In genomic region chr7:30958109-30958865, GRCm38 (mm10) we compare ENCODE assay signal across 7 mouse cellular contexts. TPM values are rescaled to one million over a fixed set of nuclear protein-coding genes. Genes with fewer than 3 reads are reported as not detected.
A peak's percentile ranks its signal among the peaks of the same experiment; 100 is the strongest.
DNase-seq lines count a peak whose midpoint lies in the region; ATAC-seq and TF ChIP-seq lines count a peak whose summit lies in the region.

No protein-coding gene starts in this region.

- 0 out of 2 replicates have a peak overlapping the region, but pooled peaks have one; percentile 100 for H3K27ac ChIP-seq in spleen, adult 2 months (ENCODE audit: insufficient read depth, low read length)
- H3K27ac ChIP-seq in embryonic facial prominence, embryonic 13.5 days = peak overlapping the region; percentile 98
- H3K27ac ChIP-seq in intestine, postnatal 0 days (ENCODE audit: low read depth, low read length) = 0 out of 2 replicates have a peak overlapping the region, but pooled peaks have one; percentile 7

- peaks cover 8% of the 10 kb centered on the region for H3K79me2 ChIP-seq in myocyte (ENCODE audit: control insufficient read depth, insufficient read depth)

- peaks cover 16% of the 10 kb centered on the region for H3K36me3 ChIP-seq in spleen, adult 2 months (ENCODE audit: control insufficient read depth, insufficient read depth, low read length)
- peaks cover 35% of the 10 kb centered on the region for H3K36me3 ChIP-seq in embryonic facial prominence, embryonic 13.5 days
- H3K36me3 ChIP-seq in intestine, postnatal 0 days (ENCODE audit: control insufficient read depth, insufficient read depth) = peaks cover 46% of the 10 kb centered on the region
- H3K36me3 ChIP-seq in myocyte (ENCODE audit: control insufficient read depth, insufficient read depth) = no peaks in the 10 kb centered on the region

- H3K9ac ChIP-seq in embryonic facial prominence, embryonic 13.5 days = peak overlapping the region; percentile 99
- H3K9ac ChIP-seq in intestine, postnatal 0 days (ENCODE audit: low read depth, low read length) = peak overlapping the region; percentile 100

- no peak for TF ChIP-seq POLR2A in spleen, adult 2 months (IDR thresholded peaks at IDR 0.05; ENCODE audit: low read depth, low read length)
- TF ChIP-seq POLR2A in myocyte (IDR thresholded peaks at IDR 0.05; ENCODE audit: insufficient read length, low read depth) = no peak

- no peak for ATAC-seq in embryonic facial prominence, embryonic 13.5 days (ENCODE audit: insufficient number of reproducible peaks, insufficient read depth, low FRiP score, low TSS enrichment, low read depth)
- no peak for ATAC-seq in intestine, postnatal 0 days

- no peak for DNase-seq in spleen, adult 2 months (ENCODE audit: low read depth in 1 of 2, low spot score in 2 of 2)
- DNase-seq in spleen, postnatal 10 days (ENCODE audit: low spot score in 2 of 2) = no peak
- no peak for DNase-seq in layer of hippocampus, adult 8-10 months (ENCODE audit: low spot score in 2 of 2)
- DNase-seq in left cerebral cortex, postnatal 25 days (ENCODE audit: low spot score in 2 of 2) = no peak

- TF ChIP-seq CTCF in spleen, adult 2 months (IDR thresholded peaks at IDR 0.05; ENCODE audit: extremely low read depth, insufficient read depth, insufficient read length, insufficient replicate concordance) = no peak
- TF ChIP-seq CTCF in intestine, postnatal 0 days (IDR thresholded peaks at IDR 0.05; ENCODE audit: low read depth) = no peak

- no peak overlapping the region for H3ac ChIP-seq in myocyte (ENCODE audit: control insufficient read depth, insufficient read length)

- 89% methylated on average over 28 of the region's 28 CpGs for WGBS in spleen, adult 2 months
- WGBS in embryonic facial prominence, embryonic 13.5 days = 67% methylated on average over 28 of the region's 28 CpGs
- 64% methylated on average over 28 of the region's 28 CpGs for WGBS in intestine, postnatal 0 days

- peak overlapping the region; percentile 98; the same call in 1 of the 2 replicates for H3K4me3 ChIP-seq in spleen, adult 2 months (ENCODE audit: extremely low read depth, insufficient read depth, insufficient read length)
- H3K4me3 ChIP-seq in embryonic facial prominence, embryonic 13.5 days = peak overlapping the region; percentile 91
- peak overlapping the region; percentile 92 for H3K4me3 ChIP-seq in intestine, postnatal 0 days (ENCODE audit: low read depth, low read length)
- H3K4me3 ChIP-seq in myocyte = peak overlapping the region; percentile 32

- H3K4me1 ChIP-seq in spleen, adult 2 months (ENCODE audit: control insufficient read depth, insufficient read depth, insufficient read length) = peaks cover 9% of the 10 kb centered on the region
- H3K4me1 ChIP-seq in embryonic facial prominence, embryonic 13.5 days = peaks cover 23% of the 10 kb centered on the region
- H3K4me1 ChIP-seq in intestine, postnatal 0 days (replicated peaks; ENCODE audit: control insufficient read depth, insufficient read depth, low read length) = peaks cover 4% of the 10 kb centered on the region; the same call in 1 of the 2 replicates

- H3K9me3 ChIP-seq in embryonic facial prominence, embryonic 13.5 days = no peaks in the 10 kb centered on the region
- H3K9me3 ChIP-seq in intestine, postnatal 0 days (ENCODE audit: control insufficient read depth) = no peaks in the 10 kb centered on the region

- peak overlapping the region; percentile 71 for H3K4me2 ChIP-seq in embryonic facial prominence, embryonic 13.5 days
- H3K4me2 ChIP-seq in intestine, postnatal 0 days (replicated peaks; ENCODE audit: low read depth) = peak overlapping the region; percentile 92
- H3K4me2 ChIP-seq in myocyte (ENCODE audit: low read depth) = peak overlapping the region; percentile 82

- intact Hi-C loops in left cerebral cortex, postnatal 25 days (cut with DNase I) = loop anchor here (5.0 kb wide), 1 partner anchor 139 kb away; no protein-coding TSS in a partner anchor

- no peaks in the 10 kb centered on the region for H3K27me3 ChIP-seq in spleen, adult 2 months (ENCODE audit: control insufficient read depth, insufficient read depth, low read length)
- H3K27me3 ChIP-seq in embryonic facial prominence, embryonic 13.5 days = no peaks in the 10 kb centered on the region
- no peaks in the 10 kb centered on the region for H3K27me3 ChIP-seq in intestine, postnatal 0 days (replicated peaks; ENCODE audit: control insufficient read depth, insufficient read depth, low read length)
- H3K27me3 ChIP-seq in myocyte (ENCODE audit: control insufficient read depth, insufficient read depth, insufficient read length) = no peaks in the 10 kb centered on the region

TF ChIP-seq in myocyte, 11 proteins besides CTCF, POLR2A, EP300 and RAD21:
- TF ChIP-seq MYOD1 (IDR thresholded peaks at IDR 0.05; ENCODE audit: control insufficient read depth in 1 of 3, insufficient read length in 2 of 3, low read depth in 2 of 3) = no peak
- no peak for TF ChIP-seq CEBPB (IDR thresholded peaks at IDR 0.05; ENCODE audit: insufficient read depth, poor library complexity, severe bottlenecking)
- TF ChIP-seq USF1 (IDR thresholded peaks at IDR 0.05; ENCODE audit: low read depth) = no peak
- TF ChIP-seq MAX (IDR thresholded peaks at IDR 0.05; ENCODE audit: low read depth) = no peak
- no peak for TF ChIP-seq TCF3 (IDR thresholded peaks at IDR 0.05; ENCODE audit: insufficient read length, low read depth)
- no peak for TF ChIP-seq SRF (IDR thresholded peaks at IDR 0.05; ENCODE audit: control insufficient read depth, insufficient read length, low read depth)
- no peak for TF ChIP-seq POLR2AphosphoS2 (IDR thresholded peaks at IDR 0.05; ENCODE audit: insufficient read length, low read depth)
- TF ChIP-seq MYOG (IDR thresholded peaks at IDR 0.05; ENCODE audit: control insufficient read depth in 1 of 3, insufficient read depth in 1 of 3, insufficient read length in 2 of 3, low read depth in 2 of 3) = no peak
- TF ChIP-seq REST (IDR thresholded peaks at IDR 0.05; ENCODE audit: insufficient read depth, insufficient read length) = no peak
- no peak for TF ChIP-seq E2F4 (IDR thresholded peaks at IDR 0.05; ENCODE audit: insufficient read depth)
- no peak for TF ChIP-seq TCF12 (IDR thresholded peaks at IDR 0.05; ENCODE audit: insufficient read depth, poor library complexity, severe bottlenecking)

RNA-seq across cellular contexts. Expression of gene Usf2, which starts 1.7 kb away (rescaled TPM):
- 151 and 196 TPM in 2 replicates for polyA plus RNA-seq in spleen, adult 2 months (2012; rRNA removed)
- 21.9 and 25.0 TPM in 2 replicates for polyA plus RNA-seq in embryonic facial prominence, embryonic 13.5 days (2015; fragmentation: Nextera tagmentation; extraction: Ambion mirVana)
- 13.3 and 15.0 TPM in 2 replicates for polyA plus RNA-seq in intestine, postnatal 0 days (2015; fragmentation: Nextera tagmentation; extraction: Ambion mirVana)
- 88.6 TPM for polyA plus RNA-seq in myocyte (2012; fragmentation: generic; extraction: Trizol)
- 100 to 1,000 TPM; 118 to 123 (median 120) TPM for total RNA-seq in layer of hippocampus, adult 8-10 months (2022)
- 100 to 1,000 TPM; 139 to 144 TPM for total RNA-seq in left cerebral cortex, postnatal 25 days (2021)

RNA-seq across cellular contexts. Expression of gene Hamp, which starts 14.5 kb away (rescaled TPM):
- 0.82 TPM in 1 of 2 replicates, not detected in the other for polyA plus RNA-seq in spleen, adult 2 months (2012; rRNA removed)
- polyA plus RNA-seq in embryonic facial prominence, embryonic 13.5 days (2015; fragmentation: Nextera tagmentation; extraction: Ambion mirVana) = not detected in 2 replicates
- polyA plus RNA-seq in intestine, postnatal 0 days (2015; fragmentation: Nextera tagmentation; extraction: Ambion mirVana) = 0.43 TPM in 1 of 2 replicates, not detected in the other
- not detected for polyA plus RNA-seq in myocyte (2012; fragmentation: generic; extraction: Trizol)
- total RNA-seq in layer of hippocampus, adult 8-10 months (2022) = not detected
- not detected for total RNA-seq in left cerebral cortex, postnatal 25 days (2021)

RNA-seq across cellular contexts. Expression of gene Lsr, which starts 15.0 kb away (rescaled TPM):
- 7.5 and 9.4 TPM in 2 replicates for polyA plus RNA-seq in spleen, adult 2 months (2012; rRNA removed)
- polyA plus RNA-seq in embryonic facial prominence, embryonic 13.5 days (2015; fragmentation: Nextera tagmentation; extraction: Ambion mirVana) = 26.1 and 29.3 TPM in 2 replicates
- polyA plus RNA-seq in intestine, postnatal 0 days (2015; fragmentation: Nextera tagmentation; extraction: Ambion mirVana) = 110 and 118 TPM in 2 replicates
- 0.02 TPM for polyA plus RNA-seq in myocyte (2012; fragmentation: generic; extraction: Trizol)
- total RNA-seq in layer of hippocampus, adult 8-10 months (2022) = 1 to 10 TPM; 5.1 to 9.0 (median 6.0) TPM
- total RNA-seq in left cerebral cortex, postnatal 25 days (2021) = 1 to 10 TPM; 8.8 to 9.9 TPM

RNA-seq across cellular contexts. Expression of gene Fam187b, which starts 15.3 kb away (rescaled TPM):
- 0.35 and 0.63 TPM in 2 replicates for polyA plus RNA-seq in spleen, adult 2 months (2012; rRNA removed)
- polyA plus RNA-seq in embryonic facial prominence, embryonic 13.5 days (2015; fragmentation: Nextera tagmentation; extraction: Ambion mirVana) = 1.5 and 2.6 TPM in 2 replicates
- polyA plus RNA-seq in intestine, postnatal 0 days (2015; fragmentation: Nextera tagmentation; extraction: Ambion mirVana) = 10.4 and 12.0 TPM in 2 replicates
- polyA plus RNA-seq in myocyte (2012; fragmentation: generic; extraction: Trizol) = not detected
- under 1 TPM in 1 of 4 experiments, not detected in 3; 0.21 TPM for total RNA-seq in layer of hippocampus, adult 8-10 months (2022)
- total RNA-seq in left cerebral cortex, postnatal 25 days (2021) = not detected

RNA-seq across cellular contexts. Expression of gene Hamp2, which starts 33.8 kb away (rescaled TPM):
- polyA plus RNA-seq in spleen, adult 2 months (2012; rRNA removed) = 15.6 and 18.2 TPM in 2 replicates
- 1.0 and 1.4 TPM in 2 replicates for polyA plus RNA-seq in embryonic facial prominence, embryonic 13.5 days (2015; fragmentation: Nextera tagmentation; extraction: Ambion mirVana)
- not detected in 2 replicates for polyA plus RNA-seq in intestine, postnatal 0 days (2015; fragmentation: Nextera tagmentation; extraction: Ambion mirVana)
- polyA plus RNA-seq in myocyte (2012; fragmentation: generic; extraction: Trizol) = not detected
- not detected for total RNA-seq in layer of hippocampus, adult 8-10 months (2022)
- total RNA-seq in left cerebral cortex, postnatal 25 days (2021) = not detected

Comparison
In these comparisons a context has a peak if more than half of its experiments do, and no peak if none do; other contexts are left out.
1. H3K27ac ChIP-seq: peak in every context shown above with its lines; median percentile 100 in spleen, adult 2 months; 98 in embryonic facial prominence, embryonic 13.5 days; 7 in intestine, postnatal 0 days.
2. H3K4me3 ChIP-seq: peak in every context shown above with its lines; median percentile 98 in spleen, adult 2 months; 92 in intestine, postnatal 0 days; 91 in embryonic facial prominence, embryonic 13.5 days; 32 in myocyte.